Mouse (Mus musculus): ENCODE measurements at regions not wholly inside any gene's neighbourhood (a gene's known extent, or its start where the extent isn't known, plus 50 kb on each side); places are given as distances from the start of the nearest gene placed in this dataset.

DNA sequence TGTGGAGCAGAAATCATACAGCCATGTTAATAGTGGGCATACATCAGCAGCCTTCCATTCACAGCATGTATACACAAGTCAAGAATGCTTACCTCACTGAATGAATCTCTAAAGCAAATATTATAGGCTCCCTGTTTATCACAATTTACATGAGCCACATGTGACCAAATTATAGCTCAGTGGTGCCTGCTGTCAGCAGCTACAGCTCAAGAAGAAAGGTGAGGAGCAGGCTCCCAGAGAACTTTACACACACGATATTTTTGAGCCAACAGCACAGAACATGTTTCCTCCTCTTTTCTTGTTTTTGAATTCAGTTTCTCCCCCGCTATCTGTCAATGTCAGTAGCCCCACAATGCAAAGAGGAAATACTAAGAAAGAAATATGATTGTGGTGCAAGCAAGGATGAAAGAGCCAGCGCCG, 1605.4 kb downstream of the 4930444P10Rik start:
- peaks cover 7% of the 10 kb centered on the region for H3K4me1 ChIP-seq
- H3K9me3 ChIP-seq: no peaks in the 10 kb centered on the region
- 63% methylated on average over 4 of the region's 4 CpGs for WGBS
- no peaks in the 10 kb centered on the region for H3K36me3 ChIP-seq
- H3K27ac ChIP-seq (replicated peaks): no peak overlapping the region
- 0 out of 2 replicates have a peak, but pooled peaks cover 1% of the 10 kb centered on the region for H3K27me3 ChIP-seq (replicated peaks)
- H3K4me2 ChIP-seq: no peak overlapping the region
- ATAC-seq (ENCODE audit: extremely low read depth, insufficient number of reproducible peaks, low FRiP score, low TSS enrichment): no peak
- H3K4me3 ChIP-seq: no peak overlapping the region
- no peak overlapping the region for H3K9ac ChIP-seq

DNA sequence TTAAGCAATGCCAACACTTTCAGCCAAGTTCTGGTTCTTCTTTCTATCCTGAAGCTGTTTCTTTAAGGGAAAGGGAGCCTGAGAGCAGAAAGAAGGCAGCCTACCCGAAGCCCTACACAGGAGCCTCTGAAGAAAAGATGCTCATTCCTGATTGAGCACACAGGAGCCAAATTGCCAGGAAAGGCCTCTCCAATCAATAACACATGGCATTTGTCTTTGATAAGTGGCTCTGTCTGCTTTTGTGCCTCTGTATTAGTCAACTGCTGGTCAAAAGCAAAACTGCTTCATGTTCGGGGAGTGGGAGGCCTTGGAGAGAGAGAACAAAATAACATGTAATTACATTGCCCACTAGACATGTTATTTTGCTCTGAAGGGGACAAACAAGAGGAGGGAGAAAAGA, 1607.4 kb downstream of the 4930444P10Rik start:
- Histone ChIP-seq H3K4me1 (peaks cover 7% of the 10 kb centered on the region), H3K27me3 (replicated peaks) (no peaks in the 10 kb centered on the region), H3K9me3 (no peaks in the 10 kb centered on the region), H3K27ac (replicated peaks) (no peak overlapping the region), H3K36me3 (no peaks in the 10 kb centered on the region), H3K9ac (no peak overlapping the region), H3K4me2 (no peak overlapping the region), H3K4me3 (no peak overlapping the region)
- no peak for ATAC-seq (ENCODE audit: extremely low read depth, insufficient number of reproducible peaks, low FRiP score, low TSS enrichment)
- 40% methylated on average over 2 of the region's 2 CpGs for WGBS

DNA sequence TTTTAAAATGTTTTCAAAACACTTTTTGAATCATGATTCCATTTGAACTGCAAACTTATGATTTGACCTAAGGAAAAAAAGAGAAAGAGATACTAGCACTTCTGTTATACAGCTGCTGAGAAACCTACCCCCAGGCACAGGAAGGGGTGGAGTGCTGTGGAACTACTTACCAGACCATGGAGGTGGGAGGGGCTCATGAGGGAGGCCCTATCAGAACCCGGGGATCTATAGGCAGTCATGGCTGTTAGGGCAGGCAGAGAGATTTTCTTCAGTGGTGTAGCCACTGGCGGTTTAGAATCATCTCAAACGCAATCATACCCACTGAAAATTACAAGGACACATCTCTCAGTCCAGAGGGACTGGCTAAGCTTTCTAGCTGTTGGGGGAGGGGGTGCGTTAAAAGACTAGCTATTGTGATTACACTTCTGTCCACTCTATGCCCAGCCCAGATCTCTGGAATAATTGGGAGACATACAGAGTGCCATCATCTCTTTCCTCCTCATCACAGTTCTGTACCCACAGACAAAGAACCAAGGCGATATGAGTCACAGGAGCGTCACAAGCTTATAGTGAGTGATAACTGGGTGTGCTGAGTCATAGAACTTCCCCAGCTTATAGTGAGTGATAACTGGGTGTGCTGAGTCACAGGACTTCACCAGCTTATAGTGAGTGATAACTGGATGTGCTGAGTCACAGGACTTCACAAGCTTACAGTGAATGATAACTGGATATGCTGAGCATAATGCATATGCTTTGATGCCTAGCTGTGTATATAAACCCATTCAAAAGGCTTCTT, 1608.8 kb downstream of the 4930444P10Rik start:
- Histone ChIP-seq H3K27me3 (replicated peaks) (no peaks in the 10 kb centered on the region), H3K9ac (no peak overlapping the region), H3K27ac (replicated peaks) (no peak overlapping the region), H3K4me2 (no peak overlapping the region), H3K4me3 (no peak overlapping the region), H3K9me3 (no peaks in the 10 kb centered on the region), H3K4me1 (peaks cover 7% of the 10 kb centered on the region), H3K36me3 (no peaks in the 10 kb centered on the region)
- peak; percentile 73 for ATAC-seq (ENCODE audit: extremely low read depth, insufficient number of reproducible peaks, low FRiP score, low TSS enrichment)
- WGBS: 62% methylated on average over 6 of the region's 6 CpGs

DNA sequence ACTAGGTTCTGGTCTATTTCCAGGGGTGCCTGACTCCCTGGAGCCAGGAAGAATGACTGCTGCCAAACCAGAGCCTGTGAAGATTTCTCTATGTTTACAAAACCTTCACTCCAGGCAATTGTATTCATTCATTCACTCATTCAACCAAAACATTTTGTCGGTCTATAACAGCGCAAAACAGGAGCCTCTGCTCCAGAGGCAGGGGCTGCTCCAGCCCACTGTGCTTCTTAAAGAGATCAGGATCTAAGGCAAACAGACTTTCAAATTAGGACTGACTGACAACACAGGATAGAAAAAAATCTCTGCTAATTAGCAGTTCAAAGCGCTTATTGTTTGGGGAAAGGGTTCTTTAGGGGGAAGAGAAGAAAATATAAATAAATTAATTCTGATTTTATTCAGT, 1620.8 kb downstream of the 4930444P10Rik start:
- no peak overlapping the region for H3K4me3 ChIP-seq

DNA sequence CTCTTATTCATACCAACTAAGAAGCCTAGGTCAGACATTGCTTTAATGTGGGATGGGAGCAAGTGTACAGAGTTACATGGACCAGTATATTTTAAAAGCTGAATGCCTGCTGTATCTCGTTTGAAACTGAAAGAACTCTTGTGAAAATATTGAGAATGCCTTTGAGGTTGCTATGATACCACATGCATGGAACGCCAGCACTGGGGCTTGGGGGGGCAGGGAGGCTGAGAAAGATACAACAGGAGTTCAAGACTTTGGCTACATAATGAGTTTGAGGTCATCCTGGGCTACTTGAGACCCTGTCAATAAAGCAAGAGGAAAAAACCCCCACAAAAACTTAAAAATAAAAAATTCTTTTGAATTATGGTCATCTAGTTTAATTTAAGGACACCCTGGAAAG, 1621.6 kb downstream of the 4930444P10Rik start:
- WGBS: 38% methylated on average over 2 of the region's 2 CpGs
- no peaks in the 10 kb centered on the region for H3K36me3 ChIP-seq
- H3K4me2 ChIP-seq: no peak overlapping the region
- no peaks in the 10 kb centered on the region for H3K4me1 ChIP-seq
- no peaks in the 10 kb centered on the region for H3K27me3 ChIP-seq (replicated peaks)
- no peak for ATAC-seq (ENCODE audit: extremely low read depth, insufficient number of reproducible peaks, low FRiP score, low TSS enrichment)
- no peaks in the 10 kb centered on the region for H3K9me3 ChIP-seq
- H3K9ac ChIP-seq: no peak overlapping the region
- H3K4me3 ChIP-seq: no peak overlapping the region
- no peak overlapping the region for H3K27ac ChIP-seq (replicated peaks)

More for the DNA sequence above, 1620.8 kb downstream of the 4930444P10Rik start:
- WGBS: 43% methylated on average over 3 of the region's 3 CpGs
- no peaks in the 10 kb centered on the region for H3K9me3 ChIP-seq
- no peak for ATAC-seq (ENCODE audit: extremely low read depth, insufficient number of reproducible peaks, low FRiP score, low TSS enrichment)
- H3K27ac ChIP-seq (replicated peaks): no peak overlapping the region
- no peaks in the 10 kb centered on the region for H3K36me3 ChIP-seq
- no peak overlapping the region for H3K4me2 ChIP-seq
- H3K27me3 ChIP-seq (replicated peaks): no peaks in the 10 kb centered on the region
- H3K9ac ChIP-seq: no peak overlapping the region
- H3K4me1 ChIP-seq: no peaks in the 10 kb centered on the region

DNA sequence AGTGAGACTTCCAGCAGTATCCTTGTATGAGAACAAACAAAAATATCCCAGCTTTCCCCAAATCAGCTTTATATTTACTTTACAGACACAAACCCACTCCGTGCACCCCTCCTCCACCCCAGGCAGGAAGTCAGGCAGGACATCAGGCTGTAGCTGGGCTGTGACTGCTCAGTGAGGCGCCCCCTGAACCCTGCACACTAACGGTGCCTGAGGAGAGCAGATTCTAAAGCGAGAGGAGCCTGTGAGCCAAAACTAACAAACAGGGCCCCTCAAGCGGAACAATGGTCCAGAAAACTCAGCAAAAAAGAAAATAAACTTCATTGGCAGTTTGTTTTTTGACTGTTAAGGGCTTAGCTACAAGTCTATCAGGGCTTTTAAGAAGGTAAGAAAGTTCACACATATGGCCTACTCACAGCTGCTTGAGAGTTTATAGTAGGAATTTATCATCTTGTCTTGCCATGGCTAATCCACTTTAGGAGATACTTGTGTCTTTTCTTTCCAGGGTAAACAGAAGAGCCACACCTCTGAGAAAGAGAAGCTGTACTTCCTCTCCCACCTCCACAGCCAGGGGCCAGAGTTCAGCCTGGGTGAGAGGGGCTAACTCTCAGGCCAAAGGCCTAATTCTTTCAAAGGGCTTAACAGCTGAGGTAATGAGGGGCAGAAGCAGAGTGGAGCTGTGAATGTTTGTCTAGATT, 1628.2 kb downstream of the 4930444P10Rik start:
- H3K9ac ChIP-seq: no peak overlapping the region
- peak overlapping the region; percentile 53 for H3K27ac ChIP-seq (replicated peaks)
- 0 out of 2 replicates have a peak, but pooled peaks cover 3% of the 10 kb centered on the region for H3K4me1 ChIP-seq
- ATAC-seq (ENCODE audit: extremely low read depth, insufficient number of reproducible peaks, low FRiP score, low TSS enrichment): no peak
- H3K4me2 ChIP-seq: no peak overlapping the region
- 22% methylated on average over 5 of the region's 5 CpGs for WGBS
- no peaks in the 10 kb centered on the region for H3K27me3 ChIP-seq (replicated peaks)
- H3K36me3 ChIP-seq: no peaks in the 10 kb centered on the region
- no peaks in the 10 kb centered on the region for H3K9me3 ChIP-seq
- H3K4me3 ChIP-seq: no peak overlapping the region

DNA sequence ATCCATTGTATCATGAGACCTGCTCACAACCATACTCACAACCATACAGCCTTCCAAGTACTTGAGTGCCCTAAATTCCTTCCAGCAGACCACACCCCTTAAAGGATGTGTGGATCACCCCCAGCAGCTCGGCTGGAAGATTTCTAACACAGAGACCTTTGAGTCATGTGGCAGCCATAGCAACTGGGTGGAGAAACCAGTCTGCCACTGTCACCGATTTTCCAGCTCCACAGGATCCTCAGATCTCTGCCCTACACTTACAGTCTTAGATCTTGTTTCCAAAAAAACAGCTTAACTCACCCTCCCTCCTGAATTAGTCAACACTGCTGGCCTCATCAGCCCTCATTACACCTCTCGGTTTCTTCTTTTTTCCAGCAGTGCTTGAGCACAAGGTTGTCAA, 1630.6 kb downstream of the 4930444P10Rik start:
- Histone ChIP-seq H3K27me3 (replicated peaks) (no peaks in the 10 kb centered on the region), H3K9ac (no peak overlapping the region), H3K4me3 (no peak overlapping the region), H3K36me3 (no peaks in the 10 kb centered on the region), H3K4me1 (0 out of 2 replicates have a peak, but pooled peaks cover 3% of the 10 kb centered on the region), H3K9me3 (no peaks in the 10 kb centered on the region), H3K27ac (replicated peaks) (no peak overlapping the region), H3K4me2 (no peak overlapping the region)
- WGBS: 19% methylated on average over 3 of the region's 3 CpGs
- ATAC-seq (ENCODE audit: extremely low read depth, insufficient number of reproducible peaks, low FRiP score, low TSS enrichment): no peak

DNA sequence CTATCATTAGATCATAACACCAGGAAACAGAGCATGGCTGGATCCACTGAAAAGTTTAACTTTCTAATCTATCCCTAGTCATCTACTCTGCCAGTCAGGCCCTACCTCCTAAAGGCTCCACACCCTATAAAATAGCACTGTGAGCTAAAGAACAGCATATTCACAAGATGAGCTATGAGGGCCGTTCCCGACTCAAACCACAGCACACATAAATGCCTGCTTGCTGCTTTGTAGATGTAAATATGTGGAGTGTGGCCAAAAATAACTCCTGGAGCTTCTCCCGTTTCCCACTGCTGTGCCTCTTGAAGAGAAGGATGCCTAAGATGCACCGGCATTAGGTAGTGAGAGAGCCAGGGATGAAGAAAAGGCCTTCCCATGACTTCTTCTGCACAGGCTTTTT, 1632.3 kb downstream of the 4930444P10Rik start:
- ATAC-seq (ENCODE audit: extremely low read depth, insufficient number of reproducible peaks, low FRiP score, low TSS enrichment): no peak
- H3K27ac ChIP-seq (replicated peaks): no peak overlapping the region
- H3K4me3 ChIP-seq: no peak overlapping the region
- no peak overlapping the region for H3K9ac ChIP-seq
- H3K4me2 ChIP-seq: no peak overlapping the region
- WGBS: 29% methylated on average over 4 of the region's 4 CpGs
- H3K27me3 ChIP-seq (replicated peaks): no peaks in the 10 kb centered on the region
- no peaks in the 10 kb centered on the region for H3K36me3 ChIP-seq
- H3K9me3 ChIP-seq: no peaks in the 10 kb centered on the region
- 0 out of 2 replicates have a peak, but pooled peaks cover 3% of the 10 kb centered on the region for H3K4me1 ChIP-seq

DNA sequence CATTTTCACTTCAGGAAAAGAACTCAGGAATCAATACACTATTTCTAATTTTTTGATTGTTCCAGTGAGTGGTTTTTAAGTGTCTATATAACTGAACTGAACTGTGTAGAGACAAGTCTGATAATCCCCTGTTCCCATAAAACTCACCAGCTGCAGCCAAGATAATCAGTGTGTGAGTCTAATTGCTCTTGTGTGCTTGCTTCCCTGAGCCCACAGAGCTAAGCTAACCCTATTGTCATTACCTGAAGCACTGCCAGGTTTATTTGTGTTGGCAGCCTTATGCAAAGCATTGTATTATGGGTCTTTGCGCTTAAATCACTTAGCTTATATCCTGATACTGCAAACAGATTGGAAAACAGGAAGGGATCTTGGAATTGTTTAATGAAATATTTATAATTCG, 1663.8 kb downstream of the 4930444P10Rik start:
- Histone ChIP-seq H3K4me3 (no peak overlapping the region), H3K4me1 (no peaks in the 10 kb centered on the region), H3K9me3 (no peaks in the 10 kb centered on the region), H3K9ac (no peak overlapping the region), H3K36me3 (no peaks in the 10 kb centered on the region), H3K4me2 (no peak overlapping the region), H3K27me3 (replicated peaks) (no peaks in the 10 kb centered on the region), H3K27ac (replicated peaks) (no peak overlapping the region)
- 56% methylated on average over 2 of the region's 2 CpGs for WGBS
- ATAC-seq (ENCODE audit: extremely low read depth, insufficient number of reproducible peaks, low FRiP score, low TSS enrichment): no peak

DNA sequence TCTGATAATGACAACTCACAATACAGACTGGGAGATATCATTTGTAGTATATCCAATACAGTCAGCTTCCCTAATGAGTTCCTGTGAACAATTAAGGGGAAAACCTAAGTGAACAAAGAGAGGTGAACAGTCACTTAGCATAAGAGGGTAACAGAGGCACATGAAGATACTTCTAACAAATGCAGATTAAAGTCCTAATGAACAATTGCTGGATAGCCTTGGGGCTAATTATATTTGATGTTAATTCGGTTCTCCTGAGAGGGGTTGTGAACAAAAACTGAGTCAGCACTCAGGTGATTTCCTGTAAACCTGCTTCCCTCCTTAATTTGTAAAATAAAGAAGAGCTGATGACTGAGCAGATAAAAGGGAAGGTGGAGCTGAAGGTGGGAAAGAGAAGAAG, 1672.1 kb downstream of the 4930444P10Rik start:
- Histone ChIP-seq H3K4me3 (no peak overlapping the region), H3K9ac (no peak overlapping the region), H3K4me1 (no peaks in the 10 kb centered on the region), H3K27me3 (replicated peaks) (no peaks in the 10 kb centered on the region), H3K27ac (replicated peaks) (no peak overlapping the region), H3K4me2 (no peak overlapping the region), H3K36me3 (no peaks in the 10 kb centered on the region), H3K9me3 (no peaks in the 10 kb centered on the region)
- WGBS: 75% methylated on average over 1 of the region's 1 CpGs
- no peak for ATAC-seq (ENCODE audit: extremely low read depth, insufficient number of reproducible peaks, low FRiP score, low TSS enrichment)

DNA sequence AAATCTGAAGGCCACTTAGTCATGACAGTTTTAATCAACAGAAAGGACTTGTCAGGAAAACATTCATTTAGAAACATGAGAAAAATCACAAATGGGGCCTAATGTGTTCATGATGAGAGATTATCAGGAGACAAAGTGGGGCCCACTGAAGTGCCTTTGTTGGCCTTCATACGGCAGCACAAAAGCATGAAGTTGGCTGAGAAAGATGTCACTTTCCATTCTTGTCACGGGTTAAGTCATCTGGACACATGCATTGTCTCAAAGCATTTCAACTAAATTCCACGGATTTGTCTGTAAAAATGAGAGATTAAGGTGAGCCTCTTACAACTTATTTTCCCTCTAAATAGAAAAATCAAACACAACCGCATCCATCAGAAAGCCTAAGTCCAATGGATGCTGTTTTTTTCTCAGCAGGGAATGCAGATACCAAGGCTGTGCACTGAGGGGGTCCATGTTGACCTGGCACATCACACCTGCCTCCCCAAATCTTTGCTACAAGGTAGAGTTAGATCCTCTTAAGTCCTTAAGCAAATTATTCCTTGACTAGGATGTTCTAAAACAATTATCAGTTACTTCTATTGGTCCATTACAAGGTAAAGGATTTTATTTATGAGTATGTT, 1679.2 kb downstream of the 4930444P10Rik start:
- Histone ChIP-seq H3K27me3 (replicated peaks) (no peaks in the 10 kb centered on the region), H3K36me3 (no peaks in the 10 kb centered on the region), H3K4me3 (no peak overlapping the region), H3K4me1 (no peaks in the 10 kb centered on the region), H3K9ac (no peak overlapping the region), H3K9me3 (no peaks in the 10 kb centered on the region), H3K27ac (replicated peaks) (no peak overlapping the region), H3K4me2 (no peak overlapping the region)
- WGBS: 63% methylated on average over 4 of the region's 4 CpGs
- no peak for ATAC-seq (ENCODE audit: extremely low read depth, insufficient number of reproducible peaks, low FRiP score, low TSS enrichment)
